Mouse (Mus musculus) stomach, embryonic 14.5 days (tissue): ENCODE measurements at regions not wholly inside any gene's neighbourhood (a gene's known extent, or its start where the extent isn't known, plus 50 kb on each side); places are given as distances from the start of the nearest gene placed in this dataset.
A peak's percentile ranks its signal among the peaks of the same experiment; 100 is the strongest.

Experiments used
- ATAC-seq: fragments of 200-750 bp; cut with Nextera tagmentation; 2 replicates; pipeline ENCODE4 v1.8.0; 2017; ENCODE audit warnings: low read depth, moderate TSS enrichment; ENCODE audit not compliant: insufficient number of reproducible peaks, insufficient read depth, low FRiP score
- H3K27ac ChIP-seq: fragments of 300-500 bp; sonication (generic); 2 replicates; pipeline ENCODE4 v1.5.1; 2014; ENCODE audit warnings: mild to moderate bottlenecking, low read length, moderate library complexity, mixed read lengths
- H3K27me3 ChIP-seq: fragments of 300-500 bp; sonication (generic); 2 replicates; pipeline ENCODE4 v1.6.1; 2014; ENCODE audit warnings: low read length, control low read depth, mixed read lengths; ENCODE audit not compliant: control insufficient read depth, insufficient read depth
- H3K36me3 ChIP-seq: fragments of 300-500 bp; sonication (generic); 2 replicates; pipeline ENCODE4 v1.6.1; 2014; ENCODE audit warnings: mild to moderate bottlenecking, control low read depth, low read length, moderate library complexity, mixed read lengths; ENCODE audit not compliant: control insufficient read depth, insufficient read depth
- H3K4me1 ChIP-seq: fragments of 300-500 bp; sonication (generic); 2 replicates; pipeline ENCODE4 v1.6.1; 2014; ENCODE audit warnings: low read length, control low read depth, mixed read lengths; ENCODE audit not compliant: control insufficient read depth, insufficient read depth
- H3K4me2 ChIP-seq: fragments of 300-500 bp; sonication (generic); replicated peaks from 2 replicates; pipeline ENCODE4 v1.6.1; 2014; ENCODE audit warnings: low read depth, low read length, control low read depth
- H3K4me3 ChIP-seq: fragments of 300-500 bp; sonication (generic); 2 replicates; pipeline ENCODE4 v1.5.1; 2014; ENCODE audit warnings: low read depth, low read length, control low read depth
- H3K9ac ChIP-seq: fragments of 300-500 bp; sonication (generic); replicated peaks from 2 replicates; pipeline ENCODE4 v1.6.1; 2014; ENCODE audit warnings: low read depth, mild to moderate bottlenecking, control low read depth, low read length, moderate library complexity, mixed read lengths
- H3K9me3 ChIP-seq: fragments of 300-500 bp; sonication (generic); 2 replicates; pipeline ENCODE4 v1.6.1; 2016; ENCODE audit warnings: low read depth, low read length, control low read depth; ENCODE audit not compliant: control insufficient read depth
- WGBS: fragments of 180-500 bp; shearing (Covaris S2); extraction: QIAGEN DNeasy Blood & Tissue Kit; methylation state at CpG from one replicate; pipeline ENCODE4 v1.1.7; 2014; 5-methylcytosine and 5-hydroxymethylcytosine counted together

GRCm38 (mm10) chr12:71544401-71545159 lies 234.9 kb downstream of the Dact1 start:
- H3K27ac ChIP-seq, result no peak overlapping the region

GRCm38 (mm10) chr12:71546523-71547265 lies 237.0 kb downstream of the Dact1 start:
- ATAC-seq, result no peak
- Histone ChIP-seq H3K9ac (no peak overlapping the region), H3K27ac (no peak overlapping the region), H3K36me3 (no peaks in the 10 kb centered on the region), H3K27me3 (no peaks in the 10 kb centered on the region), H3K9me3 (no peaks in the 10 kb centered on the region), H3K4me1 (peaks cover 8% of the 10 kb centered on the region), H3K4me2 (no peak overlapping the region), H3K4me3 (no peak overlapping the region)
- 85% methylated on average over 9 of the region's 9 CpGs for WGBS

More at GRCm38 (mm10) chr12:71544401-71545159, 234.9 kb downstream of the Dact1 start:
- no peaks in the 10 kb centered on the region for H3K9me3 ChIP-seq
- H3K9ac ChIP-seq, result no peak overlapping the region
- H3K4me2 ChIP-seq, result no peak overlapping the region
- 37% methylated on average over 8 of the region's 8 CpGs for WGBS
- no peaks in the 10 kb centered on the region for H3K27me3 ChIP-seq
- peaks cover 8% of the 10 kb centered on the region for H3K4me1 ChIP-seq
- H3K4me3 ChIP-seq, result no peak overlapping the region
- ATAC-seq, result peak; percentile 10; the same call in 1 of the 2 replicates
- H3K36me3 ChIP-seq, result no peaks in the 10 kb centered on the region

- Histone ChIP-seq H3K4me2 (no peak overlapping the region), H3K36me3 (no peaks in the 10 kb centered on the region), H3K4me3 (no peak overlapping the region), H3K27me3 (no peaks in the 10 kb centered on the region), H3K9ac (no peak overlapping the region), H3K9me3 (no peaks in the 10 kb centered on the region), H3K27ac (no peak overlapping the region), H3K4me1 (peaks cover 3% of the 10 kb centered on the region)
- 62% methylated on average over 6 of the region's 6 CpGs for WGBS
- no peak for ATAC-seq
Measured at GRCm38 (mm10) chr12:71549336-71549735, 239.7 kb downstream of the Dact1 start.

GRCm38 (mm10) chr12:71554212-71554611 lies 244.5 kb downstream of the Dact1 start:
- no peak for ATAC-seq
- H3K4me1 ChIP-seq, result no peaks in the 10 kb centered on the region
- H3K9me3 ChIP-seq, result no peaks in the 10 kb centered on the region
- no peak overlapping the region for H3K4me2 ChIP-seq
- no peak overlapping the region for H3K27ac ChIP-seq
- H3K36me3 ChIP-seq, result no peaks in the 10 kb centered on the region
- H3K27me3 ChIP-seq, result no peaks in the 10 kb centered on the region
- H3K9ac ChIP-seq, result no peak overlapping the region
- WGBS, result 80% methylated on average over 2 of the region's 2 CpGs
- H3K4me3 ChIP-seq, result no peak overlapping the region

- Histone ChIP-seq H3K9ac (no peak overlapping the region), H3K9me3 (no peaks in the 10 kb centered on the region), H3K27me3 (no peaks in the 10 kb centered on the region), H3K4me3 (no peak overlapping the region), H3K27ac (no peak overlapping the region), H3K4me2 (no peak overlapping the region), H3K4me1 (no peaks in the 10 kb centered on the region), H3K36me3 (no peaks in the 10 kb centered on the region)
- WGBS, result 67% methylated on average over 7 of the region's 7 CpGs
- no peak for ATAC-seq
Measured at GRCm38 (mm10) chr12:71561259-71561658, 251.6 kb downstream of the Dact1 start.

DNA sequence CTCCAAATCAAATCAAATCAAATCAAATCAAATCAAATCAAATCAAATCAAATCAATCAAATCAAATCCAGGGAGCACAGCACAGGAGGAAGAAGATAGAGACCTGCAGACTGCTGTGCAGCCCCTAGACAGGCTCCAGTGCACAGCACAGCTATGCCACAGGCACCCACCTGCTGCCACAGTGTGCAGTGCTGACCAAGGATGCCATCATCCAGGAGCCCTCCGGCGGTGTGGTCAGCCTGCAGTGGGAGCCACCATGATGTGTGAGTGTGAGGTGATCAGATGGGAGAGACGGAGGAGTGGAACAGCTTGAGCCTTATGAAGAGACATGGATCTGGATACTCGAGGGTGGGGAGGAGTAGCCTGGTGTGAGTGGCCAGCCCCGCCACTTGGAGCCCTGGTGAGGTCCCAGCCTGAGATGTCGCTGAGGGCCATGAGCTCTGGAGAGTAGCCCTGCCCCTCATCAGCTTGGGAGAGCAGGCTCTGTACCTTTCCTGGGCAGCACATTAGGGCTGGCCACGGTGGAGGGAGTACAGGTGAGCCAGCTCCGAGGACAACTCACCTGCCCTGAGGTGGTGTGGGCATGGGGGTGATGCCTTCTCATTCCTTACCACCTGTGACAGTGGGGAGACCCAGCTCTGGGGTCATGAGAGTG lies 252.4 kb downstream of the Dact1 start:
- H3K4me3 ChIP-seq, result no peak overlapping the region
- H3K9ac ChIP-seq, result no peak overlapping the region
- ATAC-seq, result no peak
- H3K27ac ChIP-seq, result no peak overlapping the region
- 82% methylated on average over 8 of the region's 8 CpGs for WGBS
- no peaks in the 10 kb centered on the region for H3K9me3 ChIP-seq
- no peaks in the 10 kb centered on the region for H3K36me3 ChIP-seq
- no peak overlapping the region for H3K4me2 ChIP-seq
- no peaks in the 10 kb centered on the region for H3K4me1 ChIP-seq
- no peaks in the 10 kb centered on the region for H3K27me3 ChIP-seq

DNA sequence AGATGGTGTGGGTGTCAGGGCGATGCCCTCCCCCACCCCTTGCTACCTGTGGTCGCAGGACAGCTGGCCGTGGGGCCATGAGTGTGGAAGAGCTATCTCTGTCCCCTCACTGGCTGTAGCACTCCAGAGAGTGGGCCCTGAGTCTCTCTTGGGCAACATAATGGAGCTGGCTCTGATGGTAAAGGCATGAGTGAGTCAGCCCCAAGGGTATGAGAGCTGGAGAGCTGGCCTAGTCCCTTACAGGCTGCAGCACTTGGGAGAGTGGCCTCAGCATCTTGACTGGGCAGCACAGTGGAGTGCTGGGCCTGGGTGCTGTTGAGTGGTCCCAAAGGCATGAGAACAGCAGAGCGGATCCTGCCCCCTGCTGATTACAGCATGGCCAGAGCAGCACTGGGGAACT lies 253.5 kb downstream of the Dact1 start:
- ATAC-seq, result no peak
- Histone ChIP-seq H3K9me3 (no peaks in the 10 kb centered on the region), H3K4me3 (no peak overlapping the region), H3K9ac (no peak overlapping the region), H3K27me3 (no peaks in the 10 kb centered on the region), H3K27ac (no peak overlapping the region), H3K4me2 (no peak overlapping the region), H3K4me1 (no peaks in the 10 kb centered on the region), H3K36me3 (no peaks in the 10 kb centered on the region)
- 90% methylated on average over 4 of the region's 4 CpGs for WGBS

GRCm38 (mm10) chr12:71566371-71566770 lies 256.7 kb downstream of the Dact1 start:
- ATAC-seq, result no peak
- Histone ChIP-seq H3K4me2 (no peak overlapping the region), H3K27me3 (no peaks in the 10 kb centered on the region), H3K36me3 (no peaks in the 10 kb centered on the region), H3K9ac (no peak overlapping the region), H3K4me1 (no peaks in the 10 kb centered on the region), H3K9me3 (no peaks in the 10 kb centered on the region), H3K27ac (no peak overlapping the region), H3K4me3 (no peak overlapping the region)
- WGBS, result 84% methylated on average over 3 of the region's 3 CpGs
